Comparison of ENCODE assay signal across 10 mouse cellular contexts in genomic region chr11:93503469-93503868, GRCm38 (mm10).
DNase-seq lines count a peak whose midpoint lies in the region; ATAC-seq and TF ChIP-seq lines count a peak whose summit lies in the region.
"Had no signal": no experiment of that assay in that cellular context is flagged by ENCODE, and none has a peak within 500 bp of the region (broad histone marks: within the 10 kb centered on the region; RNA-seq: fewer than 3 reads in every experiment).

No protein-coding gene starts in this region.

- H3K27ac ChIP-seq in hindbrain, embryonic 11.5 days (ENCODE audit: low read depth, low read length) = no peak overlapping the region
- no peak overlapping the region for H3K27ac ChIP-seq in hindbrain, embryonic 14.5 days
- no peak overlapping the region for H3K27ac ChIP-seq in liver, postnatal 0 days (ENCODE audit: low read depth)
- no peak overlapping the region for H3K27ac ChIP-seq in midbrain, embryonic 15.5 days
- H3K27ac ChIP-seq: heart, embryonic 15.5 days had no signal

- no peaks in the 10 kb centered on the region for H3K4me1 ChIP-seq in hindbrain, embryonic 11.5 days (replicated peaks; ENCODE audit: control insufficient read depth, insufficient read depth, low read length)
- H3K4me1 ChIP-seq in hindbrain, embryonic 14.5 days (replicated peaks; ENCODE audit: control insufficient read depth, insufficient read depth, low read length) = peaks cover 10% of the 10 kb centered on the region; the same call in 1 of the 2 replicates
- no peaks in the 10 kb centered on the region for H3K4me1 ChIP-seq in liver, postnatal 0 days (ENCODE audit: insufficient read depth)
- H3K4me1 ChIP-seq in midbrain, embryonic 15.5 days = peaks cover 4% of the 10 kb centered on the region; the same call in 1 of the 2 replicates
- H3K4me1 ChIP-seq: heart, embryonic 15.5 days had no signal

- TF ChIP-seq CTCF in liver, postnatal 0 days (IDR thresholded peaks at IDR 0.05; ENCODE audit: low read depth) = peak; percentile 58

- no peak overlapping the region for H3K4me3 ChIP-seq in hindbrain, embryonic 11.5 days (ENCODE audit: low read depth, low read length)
- no peak overlapping the region for H3K4me3 ChIP-seq in hindbrain, embryonic 14.5 days (replicated peaks; ENCODE audit: low read length)
- no peak overlapping the region for H3K4me3 ChIP-seq in liver, postnatal 0 days (ENCODE audit: low read depth, low read length)
- H3K4me3 ChIP-seq in midbrain, embryonic 15.5 days = no peak overlapping the region
- H3K4me3 ChIP-seq: heart, embryonic 15.5 days; megakaryocyte, embryonic 14.5 days had no signal

- no peak for ATAC-seq in hindbrain, embryonic 11.5 days (ENCODE audit: low FRiP score)
- no peak for ATAC-seq in hindbrain, embryonic 14.5 days (ENCODE audit: low FRiP score)
- no peak for ATAC-seq in liver, postnatal 0 days
- ATAC-seq in midbrain, embryonic 15.5 days (replicated peaks) = no peak

- no peak overlapping the region for H3K9ac ChIP-seq in hindbrain, embryonic 11.5 days (ENCODE audit: low read depth, low read length)
- H3K9ac ChIP-seq in hindbrain, embryonic 14.5 days = no peak overlapping the region
- H3K9ac ChIP-seq in liver, postnatal 0 days (replicated peaks) = no peak overlapping the region
- H3K9ac ChIP-seq in midbrain, embryonic 15.5 days = no peak overlapping the region
- H3K9ac ChIP-seq: heart, embryonic 15.5 days had no signal

- no peaks in the 10 kb centered on the region for H3K27me3 ChIP-seq in hindbrain, embryonic 11.5 days (ENCODE audit: control insufficient read depth, insufficient read depth, low read length)
- H3K27me3 ChIP-seq in hindbrain, embryonic 14.5 days (ENCODE audit: control insufficient read depth, insufficient read depth, low read length) = no peaks in the 10 kb centered on the region
- no peaks in the 10 kb centered on the region for H3K27me3 ChIP-seq in liver, postnatal 0 days (ENCODE audit: insufficient read depth, low read length)
- H3K27me3 ChIP-seq in midbrain, embryonic 15.5 days (replicated peaks) = no peaks in the 10 kb centered on the region
- H3K27me3 ChIP-seq: heart, embryonic 15.5 days; megakaryocyte, embryonic 14.5 days had no signal

- WGBS in hindbrain, embryonic 11.5 days = 36% methylated on average over 2 of the region's 2 CpGs
- WGBS in hindbrain, embryonic 14.5 days = 40% methylated on average over 2 of the region's 2 CpGs
- WGBS in liver, postnatal 0 days (ENCODE audit: insufficient replicate concordance) = 20% methylated on average over 2 of the region's 2 CpGs
- 26% methylated on average over 2 of the region's 2 CpGs for WGBS in midbrain, embryonic 15.5 days

- no peaks in the 10 kb centered on the region for H3K9me3 ChIP-seq in hindbrain, embryonic 11.5 days (ENCODE audit: control insufficient read depth, low read length)
- H3K9me3 ChIP-seq in hindbrain, embryonic 14.5 days (ENCODE audit: control insufficient read depth, low read length) = no peaks in the 10 kb centered on the region
- H3K9me3 ChIP-seq in liver, postnatal 0 days (ENCODE audit: low read length) = no peaks in the 10 kb centered on the region
- no peaks in the 10 kb centered on the region for H3K9me3 ChIP-seq in midbrain, embryonic 15.5 days
- H3K9me3 ChIP-seq: heart, embryonic 15.5 days had no signal

- peak; percentile 35 for DNase-seq in hindbrain, embryonic 11.5 days (ENCODE audit: low spot score)
- DNase-seq in hindbrain, embryonic 14.5 days (ENCODE audit: low spot score) = no peak
- peak; percentile 5 to 12 for DNase-seq in B cell, adult 2 months
- DNase-seq in adrenal gland, postnatal 36 days = peak; percentile 43 to 52
- peak; percentile 33 for DNase-seq in liver, postnatal 0 days
- no peak for DNase-seq in left cerebral cortex, adult 9 months (ENCODE audit: low spot score in 2 of 2)
- no peak for DNase-seq in right cerebral cortex, postnatal 10 days (ENCODE audit: low spot score in 2 of 2)

- H3K36me3 ChIP-seq in hindbrain, embryonic 11.5 days (ENCODE audit: control insufficient read depth, insufficient read depth, low read length) = no peaks in the 10 kb centered on the region
- H3K36me3 ChIP-seq in hindbrain, embryonic 14.5 days (replicated peaks; ENCODE audit: control insufficient read depth, insufficient read depth) = no peaks in the 10 kb centered on the region
- H3K36me3 ChIP-seq in liver, postnatal 0 days (replicated peaks; ENCODE audit: insufficient read depth, low read length) = no peaks in the 10 kb centered on the region
- H3K36me3 ChIP-seq in midbrain, embryonic 15.5 days (replicated peaks) = no peaks in the 10 kb centered on the region
- H3K36me3 ChIP-seq: heart, embryonic 15.5 days had no signal

- no peak overlapping the region for H3K4me2 ChIP-seq in hindbrain, embryonic 11.5 days (replicated peaks; ENCODE audit: low read depth, low read length)
- no peak overlapping the region for H3K4me2 ChIP-seq in hindbrain, embryonic 14.5 days (replicated peaks)
- no peak overlapping the region for H3K4me2 ChIP-seq in liver, postnatal 0 days (ENCODE audit: low read depth, low read length)
- no peak overlapping the region for H3K4me2 ChIP-seq in midbrain, embryonic 15.5 days
- H3K4me2 ChIP-seq: heart, embryonic 15.5 days had no signal

- TF ChIP-seq EP300 in liver, postnatal 0 days (IDR thresholded peaks at IDR 0.05; ENCODE audit: low read depth) = no peak

Comparison
In these comparisons a context has a peak if more than half of its experiments do, and no peak if none do; other contexts are left out.
1. DNase-seq: peak in hindbrain, embryonic 11.5 days (single experiment), B cell, adult 2 months (2 of 2), adrenal gland, postnatal 36 days (2 of 2) and liver, postnatal 0 days (single experiment); none in hindbrain, embryonic 14.5 days (single experiment), left cerebral cortex, adult 9 months (0 of 2) and right cerebral cortex, postnatal 10 days (0 of 2).